Mouse (Mus musculus) cerebellum, adult 2 months (tissue): ENCODE results near the gene Kctd21.

Source experiments
- CTCF ChIP-seq: fragments of 200-500 bp; IDR thresholded peaks from 2 replicates; pipeline ENCODE4 v1.5.1; 2011; ENCODE audit warnings: low read depth, mild to moderate bottlenecking, control low read depth, low read length, moderate library complexity, borderline replicate concordance; ENCODE audit not compliant: insufficient read depth
- POLR2A ChIP-seq: fragments of 200-500 bp; IDR thresholded peaks from 2 replicates; pipeline ENCODE4 v1.6.1; 2011; ENCODE audit warnings: low read length, control low read depth, borderline replicate concordance; ENCODE audit not compliant: insufficient read depth

DNA sequence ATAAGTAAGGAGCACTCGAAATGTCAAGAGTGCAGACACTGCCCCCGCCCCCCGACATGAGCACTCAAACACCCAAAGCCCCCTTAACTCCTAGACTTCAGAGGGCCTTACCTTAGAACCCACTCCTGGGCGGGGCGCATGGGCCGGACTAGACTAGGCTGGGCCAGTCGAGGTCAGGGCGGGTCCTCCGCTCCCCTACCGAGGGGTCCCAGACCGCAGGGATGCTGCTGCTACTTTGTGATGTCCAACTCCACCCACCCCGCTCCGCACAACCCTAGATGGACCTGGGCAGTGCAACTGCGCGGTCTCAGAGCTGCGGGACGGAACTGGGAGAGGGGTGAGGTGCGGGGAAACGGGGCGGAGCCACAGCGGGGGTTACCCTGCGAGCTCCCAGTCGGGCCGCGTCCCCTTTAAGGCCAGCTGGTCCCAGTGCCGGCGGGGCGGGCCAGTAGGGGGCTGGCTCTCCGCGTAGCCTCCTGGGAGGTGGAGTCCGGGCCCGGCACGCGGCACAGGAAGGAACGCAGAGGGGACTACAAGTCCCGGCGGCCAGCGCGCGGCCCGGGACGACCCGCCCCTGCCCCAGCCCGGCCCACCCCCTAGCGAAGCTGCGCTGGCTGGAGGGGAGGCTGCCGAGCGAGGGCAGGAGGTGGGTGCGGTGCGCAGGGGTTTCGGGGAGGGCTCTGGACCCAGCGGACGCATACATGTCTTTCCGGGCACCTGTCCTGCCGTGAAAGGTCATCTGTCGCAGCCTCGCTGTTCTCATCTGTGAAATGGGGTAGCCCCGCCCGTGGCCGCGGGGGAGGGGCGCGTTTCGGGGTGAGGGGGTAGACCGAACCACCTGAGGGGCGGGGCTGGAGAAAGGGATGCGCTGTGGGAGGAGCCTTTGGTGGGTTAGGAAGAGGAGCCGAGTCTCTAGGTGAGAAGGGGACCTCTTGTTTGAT, at the start of gene Kctd21, which contains the start of gene Usp35:
- TF ChIP-seq POLR2A = peak; percentile 55; the same call in 1 of the 2 replicates
- TF ChIP-seq CTCF = no peak
